Mouse (Mus musculus): ENCODE measurements at regions not wholly inside any gene's neighbourhood (a gene's known extent, or its start where the extent isn't known, plus 50 kb on each side); places are given as distances from the start of the nearest gene placed in this dataset.

GRCm38 (mm10) chr1:29261375-29261774 is 481.3 kb upstream of the Gm597 start:
- Histone ChIP-seq H3K9ac (ENCODE audit: low read length) (no peak overlapping the region), H3K36me3 (ENCODE audit: control insufficient read depth, insufficient read depth, low read length) (no peaks in the 10 kb centered on the region), H3K27me3 (replicated peaks; ENCODE audit: control insufficient read depth, insufficient read depth, low read length) (no peaks in the 10 kb centered on the region), H3K4me1 (ENCODE audit: control insufficient read depth, insufficient read depth, low read length) (no peaks in the 10 kb centered on the region), H3K4me2 (ENCODE audit: low read length) (no peak overlapping the region), H3K27ac (ENCODE audit: low read depth, low read length) (no peak overlapping the region), H3K9me3 (replicated peaks; ENCODE audit: control insufficient read depth, low read length) (no peaks in the 10 kb centered on the region), H3K4me3 (ENCODE audit: low read depth, low read length) (no peak overlapping the region)
- DNase-seq (ENCODE audit: low spot score): no peak
- no peak for ATAC-seq
- WGBS: 55% methylated on average over 3 of the region's 3 CpGs

DNA sequence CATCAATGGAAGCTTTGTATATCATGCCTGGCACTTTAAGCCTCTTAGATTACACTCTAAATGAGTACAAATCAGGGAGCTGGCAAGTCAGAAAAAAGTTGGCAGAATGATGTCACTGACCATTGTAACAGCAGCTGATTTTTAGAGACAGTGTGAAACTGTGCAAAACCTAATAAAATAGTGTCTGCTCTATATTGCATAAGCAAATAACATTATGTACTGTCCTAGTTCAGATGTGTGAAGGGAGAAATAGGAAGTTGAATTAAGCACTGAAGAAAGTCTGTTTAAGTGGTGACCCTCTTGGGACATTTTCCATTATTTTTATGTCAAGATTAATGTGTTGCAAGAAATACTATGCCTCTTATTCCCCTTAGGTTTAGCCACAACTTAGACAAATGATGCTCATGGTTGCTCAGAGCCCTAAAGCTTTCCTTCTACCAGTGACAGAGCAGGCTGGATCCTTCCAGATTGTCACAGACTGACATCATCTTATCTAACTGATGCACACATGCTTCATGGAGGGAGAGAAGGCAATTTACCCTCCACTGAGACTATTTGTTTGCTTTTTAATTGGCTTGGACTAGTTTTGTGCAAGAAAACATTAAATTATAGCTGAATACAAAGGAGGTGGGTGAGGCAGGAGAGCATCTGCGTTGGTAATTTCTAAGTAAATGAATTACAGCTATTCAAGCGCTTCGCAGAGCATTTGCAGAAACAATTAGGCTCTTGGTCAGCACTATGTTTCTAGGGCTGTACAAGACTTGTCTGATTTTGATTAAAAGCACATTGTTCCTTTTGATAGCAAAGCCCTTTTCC is 436.9 kb upstream of the Gm597 start:
- ATAC-seq (peak; percentile 88), DNase-seq (ENCODE audit: low spot score) (peak; percentile 76)
- no peak overlapping the region for H3K4me2 ChIP-seq (ENCODE audit: low read length)
- peaks cover 5% of the 10 kb centered on the region; the same call in 1 of the 2 replicates for H3K4me1 ChIP-seq (ENCODE audit: control insufficient read depth, insufficient read depth, low read length)
- no peaks in the 10 kb centered on the region for H3K9me3 ChIP-seq (replicated peaks; ENCODE audit: control insufficient read depth, low read length)
- H3K27me3 ChIP-seq (replicated peaks; ENCODE audit: control insufficient read depth, insufficient read depth, low read length): no peaks in the 10 kb centered on the region
- no peaks in the 10 kb centered on the region for H3K36me3 ChIP-seq (ENCODE audit: control insufficient read depth, insufficient read depth, low read length)
- no peak overlapping the region for H3K27ac ChIP-seq (ENCODE audit: low read depth, low read length)
- WGBS: 27% methylated on average over 3 of the region's 3 CpGs
- no peak overlapping the region for H3K4me3 ChIP-seq (ENCODE audit: low read depth, low read length)
- H3K9ac ChIP-seq (ENCODE audit: low read length): no peak overlapping the region

Data from forebrain, embryonic 14.5 days (tissue).